Mouse (Mus musculus) brain, embryonic 14.5 days (tissue): ENCODE data around the gene Wwox. TPM values are rescaled to one million over a fixed set of nuclear protein-coding genes. Genes with fewer than 3 reads are reported as not detected.

Experiments
- DNase-seq: peaks from one replicate; pipeline ENCODE4 v3.0.0-alpha.2; 2011; ENCODE audit warnings: low read depth
- CTCF ChIP-seq: fragments of 200-500 bp; IDR thresholded peaks from 2 replicates; pipeline ENCODE4 v1.5.1; 2012; ENCODE audit warnings: inconsistent platforms, mild to moderate bottlenecking, moderate library complexity, borderline replicate concordance; ENCODE audit not compliant: insufficient read depth, insufficient read length; ENCODE audit errors: extremely low read depth
- POLR2A ChIP-seq: fragments of 200-500 bp; IDR thresholded peaks from 2 replicates; pipeline ENCODE4 v1.6.1; 2012; ENCODE audit warnings: mild to moderate bottlenecking, inconsistent platforms, borderline replicate concordance; ENCODE audit not compliant: poor library complexity, insufficient read depth, insufficient read length, severe bottlenecking; ENCODE audit errors: extremely low read depth
- polyA plus RNA-seq: library from polyadenylated mRNA; depleted of rRNA; stranded (reverse); fragments of >200 nt; gene quantifications from 2 replicates; pipeline ENCODE4 v1.2.3, GENCODE M21; 2012

The Wwox gene
- polyA plus RNA-seq, 1 experiment, result 11.0 TPM

DNA sequence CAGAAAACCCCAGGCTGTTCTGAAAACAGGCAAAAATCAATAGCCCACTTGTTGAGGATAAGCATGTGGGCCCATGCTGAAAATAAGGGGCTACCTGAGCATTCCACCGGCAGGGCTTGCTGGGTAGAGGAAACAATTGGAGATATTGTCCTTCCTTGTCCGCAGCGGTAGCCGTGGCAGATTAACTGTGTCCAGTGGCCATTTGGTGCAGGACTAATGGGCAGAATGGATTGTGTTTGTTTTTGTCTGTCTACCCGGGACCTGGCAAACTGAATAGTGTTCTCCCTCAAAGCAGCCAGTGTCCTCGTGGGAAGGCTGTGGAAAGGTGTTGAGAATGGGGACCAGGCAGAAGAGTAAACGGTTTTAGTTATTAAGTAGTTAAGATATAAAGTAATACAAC lies 416.4 kb downstream of the Wwox start:
- DNase-seq, result no peak
- TF ChIP-seq CTCF (no peak), POLR2A (no peak)

- DNase-seq, result no peak
- no peak for TF ChIP-seq CTCF
These were observed 426.5 kb downstream of the Wwox start for GRCm38 (mm10) chr8:114865911-114866310.

DNA sequence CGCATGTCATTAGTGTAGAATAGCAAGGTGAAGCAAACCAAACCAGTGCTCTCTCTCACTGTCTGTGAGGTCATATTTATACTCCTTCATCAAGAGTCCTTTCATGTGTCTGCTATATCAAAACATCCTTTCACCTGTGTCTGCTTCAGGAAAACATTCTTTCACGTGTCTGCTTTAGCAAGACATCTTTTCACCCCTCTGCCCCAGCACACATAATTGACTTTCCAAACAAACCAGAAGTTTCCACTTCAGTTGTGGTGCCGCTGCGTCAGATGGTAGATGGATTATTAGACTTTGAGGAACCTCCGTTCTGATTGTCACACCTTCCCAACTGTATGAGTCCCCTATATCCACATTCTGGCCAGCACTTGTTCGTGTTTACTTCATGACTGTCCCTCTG lies 429.9 kb downstream of the Wwox start:
- no peak for DNase-seq
- TF ChIP-seq POLR2A (no peak), CTCF (no peak)

GRCm38 (mm10) chr8:114870410-114870809 lies 431.0 kb downstream of the Wwox start:
- TF ChIP-seq POLR2A (no peak), CTCF (no peak)
- no peak for DNase-seq

GRCm38 (mm10) chr8:114872491-114872890 lies 433.0 kb downstream of the Wwox start:
- DNase-seq, result peak; percentile 80
- TF ChIP-seq CTCF (no peak), POLR2A (no peak)

DNA sequence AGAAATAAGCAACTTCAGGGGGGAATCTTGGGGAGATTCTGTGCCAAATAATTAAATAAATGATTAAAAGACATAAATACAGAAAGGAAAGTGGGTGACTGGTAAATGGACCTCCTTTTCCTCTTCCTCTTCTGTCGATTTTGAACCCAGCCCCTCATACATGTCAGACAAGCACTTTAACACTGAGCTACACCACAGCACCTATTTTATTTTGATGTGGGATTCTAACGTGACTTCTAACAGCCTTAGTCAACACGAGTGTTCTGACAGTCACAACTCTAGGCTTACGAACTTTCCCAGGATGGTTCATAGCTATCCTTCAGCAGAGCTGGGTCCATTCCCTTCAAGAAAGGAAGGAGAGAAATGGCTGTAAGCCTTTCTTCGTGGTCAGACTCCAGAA lies 435.7 kb downstream of the Wwox start:
- DNase-seq, result no peak
- TF ChIP-seq CTCF, result no peak
- no peak for TF ChIP-seq POLR2A

GRCm38 (mm10) chr8:114876161-114876611 lies 436.7 kb downstream of the Wwox start:
- DNase-seq, result peak; percentile 88
- TF ChIP-seq CTCF, result no peak
- TF ChIP-seq POLR2A, result no peak

DNA sequence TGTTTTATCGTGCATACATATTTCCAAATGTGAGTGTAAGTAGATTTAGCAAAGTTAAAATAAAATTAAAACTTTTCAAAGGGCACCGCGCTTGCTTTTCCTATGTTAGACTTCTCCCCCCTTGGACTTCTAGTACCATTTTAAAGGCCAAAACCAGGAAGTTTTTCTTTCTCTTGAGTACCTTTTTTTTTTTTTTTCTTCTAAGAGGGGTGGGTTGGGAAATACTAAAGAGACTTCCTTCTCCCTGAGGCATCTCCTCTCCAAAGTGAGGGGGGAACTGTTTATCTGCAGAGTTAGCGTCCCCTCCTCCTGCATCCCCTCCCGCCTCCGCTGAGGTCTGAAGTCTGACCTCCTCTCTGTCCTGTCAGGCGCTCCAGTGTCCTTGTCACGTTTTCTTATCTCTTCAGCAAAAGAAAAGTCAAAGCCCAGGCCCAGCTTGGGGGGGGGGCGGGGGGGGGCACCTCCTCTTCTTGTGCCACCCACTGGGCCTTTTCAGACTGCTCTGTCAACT lies 437.3 kb downstream of the Wwox start:
- no peak for DNase-seq
- no peak for TF ChIP-seq POLR2A
- TF ChIP-seq CTCF, result no peak

GRCm38 (mm10) chr8:114877234-114877633 lies 437.8 kb downstream of the Wwox start:
- no peak for DNase-seq
- no peak for TF ChIP-seq POLR2A
- TF ChIP-seq CTCF, result no peak

DNA sequence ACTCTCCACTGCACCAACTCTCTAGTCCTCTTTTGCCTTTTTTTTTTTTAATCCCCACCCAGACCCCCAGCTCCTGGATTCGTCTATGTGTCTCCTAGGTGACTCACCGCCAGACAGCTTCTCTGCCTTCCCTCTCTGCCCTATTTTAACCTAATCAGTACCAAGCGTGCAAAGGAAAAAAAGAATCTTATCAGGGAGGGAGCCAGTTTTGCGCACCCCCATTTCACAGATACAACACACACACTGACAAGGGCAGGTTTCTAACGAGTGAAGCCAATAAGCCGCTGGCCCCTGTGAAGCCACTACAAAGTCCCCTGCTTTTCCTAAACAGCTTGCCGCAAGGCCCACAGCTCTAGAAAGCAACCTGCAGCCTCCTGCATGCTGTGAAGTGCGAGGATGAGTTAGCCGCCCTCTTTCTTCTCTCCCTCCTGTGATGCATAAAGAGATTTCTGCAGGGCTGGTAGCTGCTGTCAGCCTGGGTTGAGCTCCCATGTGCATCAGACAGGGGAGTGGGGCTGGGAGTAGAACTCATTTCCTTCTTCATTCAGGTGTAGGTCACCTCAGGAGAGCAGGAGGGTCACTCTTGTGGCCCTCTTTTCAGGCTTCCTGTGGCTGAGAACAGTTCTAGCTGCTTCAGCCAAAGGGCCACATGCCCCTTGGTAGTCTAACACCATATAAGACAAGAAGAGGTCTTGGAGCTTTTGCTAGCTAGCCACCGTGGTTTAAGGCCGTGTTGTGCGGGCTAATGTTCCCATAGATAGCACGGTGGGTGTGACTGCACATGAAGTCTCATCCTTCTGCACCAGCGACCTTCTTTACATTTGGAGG lies 439.2 kb downstream of the Wwox start:
- no peak for TF ChIP-seq CTCF
- TF ChIP-seq POLR2A, result no peak
- DNase-seq, result no peak

GRCm38 (mm10) chr8:114879277-114879568 lies 439.8 kb downstream of the Wwox start:
- no peak for TF ChIP-seq POLR2A
- TF ChIP-seq CTCF, result no peak
- no peak for DNase-seq

GRCm38 (mm10) chr8:114879678-114880077 lies 440.2 kb downstream of the Wwox start:
- TF ChIP-seq CTCF (no peak), POLR2A (no peak)
- DNase-seq, result no peak

DNA sequence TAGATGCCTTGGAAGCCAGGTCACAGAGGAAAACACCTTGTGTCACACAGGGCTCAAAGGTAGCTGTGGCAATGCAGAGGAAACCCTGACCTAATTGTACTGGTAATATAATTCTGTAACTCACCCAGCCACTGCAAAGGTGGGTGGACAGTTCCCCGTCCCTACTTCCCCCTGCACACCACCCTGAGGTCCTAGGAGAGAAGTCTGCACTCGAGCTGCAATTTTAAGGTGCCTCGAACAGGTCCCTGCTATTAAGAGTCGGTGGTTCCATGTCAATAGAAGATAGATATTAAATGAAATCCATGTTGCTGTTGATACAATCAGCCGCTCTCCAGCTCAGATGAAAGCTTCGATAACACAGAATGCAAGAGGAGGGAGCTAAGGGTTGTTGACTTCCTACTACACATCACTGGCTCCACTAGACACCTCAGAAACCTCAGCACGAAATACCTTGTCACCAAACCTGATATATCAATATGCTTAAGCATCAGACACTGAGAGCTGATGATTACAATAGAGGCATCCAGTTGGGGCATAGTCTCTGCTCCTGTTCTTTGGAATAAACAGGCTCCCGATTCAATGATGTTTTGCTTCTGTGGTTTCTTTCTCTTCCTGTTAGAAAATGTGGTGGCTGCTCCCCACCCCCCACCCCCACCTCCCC lies 441.1 kb downstream of the Wwox start:
- no peak for TF ChIP-seq POLR2A
- no peak for TF ChIP-seq CTCF
- DNase-seq, result no peak
